Mouse (Mus musculus): ENCODE measurements around the gene Pa2g4. TPM values are rescaled to one million over a fixed set of nuclear protein-coding genes. Genes with fewer than 3 reads are reported as not detected.
"Not testable (repeated sequence)": the region's sequence is repeated elsewhere in the genome, so short reads cannot be mapped to it uniquely, and the experiment has no call there.

Pa2g4 gene
- total RNA-seq (2021), result 10 to 100 TPM; 84.8 to 91.4 TPM
- long read RNA-seq, experiment 1, transcript Pa2g4-201 (12 exons, 2,432 nt), result major isoform, 94 of 99 reads
- long read RNA-seq, experiment 1, partial matches to known transcripts, result 4 of 99 reads
- long read RNA-seq, experiment 1, other reads (novel, unspliced or antisense), result 1 of 99 reads
- long read RNA-seq, experiment 2, transcript Pa2g4-201 (12 exons, 2,432 nt), result major isoform, 113 of 119 reads
- long read RNA-seq, experiment 2, partial matches to known transcripts, result 4 of 119 reads
- long read RNA-seq, experiment 2, other reads (novel, unspliced or antisense), result 2 of 119 reads

DNA sequence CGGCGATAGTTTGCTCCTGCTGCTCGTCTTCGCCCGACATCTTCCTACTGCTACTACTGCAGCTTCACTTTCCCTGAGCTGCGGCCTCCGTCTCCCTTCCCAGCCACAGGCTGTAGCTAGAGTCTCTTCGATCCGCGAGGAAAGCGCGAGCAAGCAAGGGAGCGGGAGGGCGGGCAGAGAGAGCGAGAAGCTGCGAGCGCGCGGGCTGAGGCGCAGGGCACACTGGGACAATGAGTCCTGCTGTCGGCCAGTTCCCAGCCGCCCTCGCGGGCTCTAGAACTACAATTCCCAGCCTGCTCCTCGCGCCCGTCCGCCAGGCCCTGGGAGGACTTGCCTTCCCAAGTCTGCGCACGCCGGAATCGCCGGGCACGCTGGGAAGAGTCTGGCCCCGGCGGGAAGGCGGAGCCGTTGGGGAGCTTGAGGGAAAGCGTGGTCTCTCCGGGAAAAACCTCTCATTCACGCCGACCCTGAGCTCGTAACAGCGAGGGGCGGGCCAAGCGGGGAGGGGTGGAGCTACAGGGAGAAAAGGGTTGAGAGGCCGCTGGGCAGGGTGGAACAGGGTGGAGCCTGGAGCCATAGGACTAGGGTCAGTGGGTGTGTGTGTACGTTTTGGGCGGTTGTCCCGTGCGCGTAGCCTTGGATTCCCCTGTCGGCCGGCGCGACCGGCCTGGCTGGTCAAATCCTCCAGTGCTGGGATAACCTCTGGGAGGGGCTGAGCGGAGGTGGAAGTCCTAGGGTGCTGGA, at the start of gene Pa2g4:
TSS of gene Pa2g4 (minus strand) at position 200 of the 744 bp plus-strand sequence.
- DNase-seq (ENCODE audit: low spot score in 2 of 2), result peak; percentile 95 to 98

DNA sequence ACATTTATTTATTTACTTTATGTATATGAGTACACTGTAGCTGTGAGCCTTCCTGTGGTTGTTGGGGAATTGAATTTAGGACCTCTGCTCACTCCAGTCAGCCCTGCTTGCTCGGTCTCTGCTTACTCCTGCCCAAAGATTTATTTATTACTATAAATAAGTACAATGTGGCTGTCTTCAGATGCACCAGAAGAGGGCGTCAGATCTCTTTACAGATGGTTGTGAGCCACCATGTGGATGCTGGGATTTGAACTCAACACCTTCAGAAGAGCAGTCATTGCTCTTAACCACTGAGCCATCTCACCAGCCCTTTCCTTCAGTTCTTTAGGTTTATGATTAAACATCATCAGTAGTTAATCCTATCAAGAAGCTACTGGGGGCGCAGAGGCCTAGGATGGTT, 49.1 kb upstream of the Pa2g4 start:
- DNase-seq (ENCODE audit: low spot score in 2 of 2), result no peak

DNA sequence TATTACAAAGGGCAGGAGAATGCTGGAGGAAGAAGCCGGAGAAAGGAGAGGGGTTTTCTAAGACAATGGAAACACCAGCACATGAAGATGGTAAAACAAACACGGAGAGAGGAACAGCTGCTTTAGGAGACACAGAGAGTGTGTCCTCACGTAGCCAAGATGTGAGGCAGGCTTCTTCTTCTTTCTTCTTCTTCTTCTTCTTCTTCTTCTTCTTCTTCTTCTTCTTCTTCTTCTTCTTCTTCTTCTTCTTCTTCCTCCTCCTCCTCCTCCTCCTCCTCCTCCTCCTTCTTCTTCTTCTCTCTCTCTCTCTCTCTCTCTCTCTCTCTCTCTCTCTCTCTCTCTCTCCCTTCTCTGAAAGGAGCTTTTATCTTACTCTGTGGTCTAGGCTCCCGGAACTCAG, 48.0 kb upstream of the Pa2g4 start:
- DNase-seq (ENCODE audit: low spot score in 2 of 2), result not testable (repeated sequence)

DNA sequence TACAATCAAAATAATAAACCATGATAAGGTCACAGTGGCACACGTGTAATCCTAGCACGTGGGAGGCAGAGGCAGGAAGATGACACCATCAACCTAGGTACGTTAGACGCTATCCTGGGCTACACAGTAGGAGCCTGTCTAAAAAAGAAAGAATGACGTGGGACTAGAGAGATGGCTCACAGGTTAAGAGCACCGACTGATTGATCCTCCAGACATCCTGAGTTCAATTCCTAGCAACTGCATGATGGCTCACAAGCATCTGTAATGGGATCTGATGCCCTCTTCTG, 47.3 kb upstream of the Pa2g4 start:
- no peak for DNase-seq (ENCODE audit: low spot score in 2 of 2)

DNA sequence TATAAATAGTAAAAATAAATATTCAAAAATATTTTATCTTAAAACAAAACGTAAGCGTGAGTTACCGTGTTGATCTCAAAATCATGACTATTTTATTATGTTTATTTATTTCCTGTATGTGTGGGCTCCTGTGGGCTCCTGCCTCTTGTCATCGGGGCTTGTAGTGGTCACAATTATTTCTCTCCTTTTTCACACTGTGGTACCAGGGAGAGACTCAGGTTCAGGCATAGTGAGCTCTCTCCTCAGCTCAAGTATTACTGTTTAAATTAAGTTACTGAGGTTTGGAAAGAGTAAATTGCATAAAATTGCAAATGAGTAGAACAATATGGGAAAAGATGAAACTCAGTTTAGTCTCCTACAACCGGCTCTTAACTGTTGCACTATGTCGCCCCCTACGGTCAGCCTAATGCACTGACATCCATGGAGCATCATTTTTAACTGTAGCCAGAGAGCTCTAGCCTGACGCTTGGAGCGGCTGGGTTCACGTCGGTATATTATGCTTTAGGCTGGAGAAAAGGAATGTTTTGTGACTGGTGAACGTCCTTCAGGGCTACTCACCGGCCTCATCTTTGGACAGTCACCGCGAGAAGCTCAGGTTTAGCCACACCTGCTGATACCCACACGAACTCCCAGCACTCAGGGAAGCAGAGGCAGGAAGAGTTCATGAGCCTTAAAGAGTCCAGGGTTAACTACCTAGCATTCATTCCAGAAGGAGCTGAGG, 46.8 kb upstream of the Pa2g4 start:
- peak; percentile 26 to 72 for DNase-seq (ENCODE audit: low spot score in 2 of 2)

DNA sequence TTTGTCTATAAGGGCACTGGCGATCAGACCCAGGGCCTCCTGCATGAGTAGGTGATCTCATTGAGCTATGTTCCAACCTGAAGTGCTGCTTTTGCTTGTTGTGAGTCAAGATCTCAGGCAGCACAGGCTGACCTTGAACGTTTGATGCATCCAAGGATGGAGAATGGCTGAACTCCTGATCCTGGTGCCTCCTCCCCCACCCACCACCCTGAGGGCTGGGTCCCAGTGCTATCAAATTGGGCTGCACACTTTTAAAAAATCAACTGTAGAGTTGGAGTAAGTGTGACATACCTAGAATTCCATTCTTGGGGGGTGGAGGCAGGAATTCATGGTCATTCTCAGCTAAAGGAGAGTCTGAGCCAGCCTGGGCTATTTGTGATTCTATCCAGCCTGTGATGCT, 40.7 kb upstream of the Pa2g4 start:
- DNase-seq (ENCODE audit: low spot score in 2 of 2), result no peak

DNA sequence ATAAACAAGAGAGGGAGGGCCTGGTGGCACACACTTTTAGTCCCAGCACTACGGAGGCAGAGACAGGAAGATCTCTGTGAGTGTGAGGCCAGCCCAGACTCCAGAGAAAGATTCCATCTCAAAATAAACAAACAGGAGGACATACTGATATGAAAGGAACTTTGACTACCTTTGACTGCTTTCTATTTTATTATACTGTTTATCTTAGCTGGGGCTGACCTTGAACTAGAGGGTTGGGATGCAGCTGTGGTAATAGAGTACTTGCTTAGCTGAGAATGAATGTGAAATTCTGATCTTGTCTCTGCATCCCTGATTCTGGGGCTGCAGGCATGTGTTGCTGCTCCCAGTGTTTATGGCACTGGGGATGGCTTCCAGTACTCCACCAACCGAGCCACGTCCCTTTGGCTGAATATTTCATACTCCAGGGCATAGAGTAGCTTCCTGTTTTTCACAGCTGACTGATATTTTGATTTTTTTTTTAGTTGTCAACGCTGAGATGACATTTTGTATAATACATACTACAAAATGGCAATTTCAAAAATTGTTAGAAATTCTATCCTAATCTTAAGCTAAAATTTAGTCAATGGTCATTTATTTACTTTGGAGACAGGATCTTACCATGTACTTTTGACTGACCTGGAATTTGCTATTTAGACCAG, 36.8 kb upstream of the Pa2g4 start:
- no peak for DNase-seq (ENCODE audit: low spot score in 2 of 2)

DNA sequence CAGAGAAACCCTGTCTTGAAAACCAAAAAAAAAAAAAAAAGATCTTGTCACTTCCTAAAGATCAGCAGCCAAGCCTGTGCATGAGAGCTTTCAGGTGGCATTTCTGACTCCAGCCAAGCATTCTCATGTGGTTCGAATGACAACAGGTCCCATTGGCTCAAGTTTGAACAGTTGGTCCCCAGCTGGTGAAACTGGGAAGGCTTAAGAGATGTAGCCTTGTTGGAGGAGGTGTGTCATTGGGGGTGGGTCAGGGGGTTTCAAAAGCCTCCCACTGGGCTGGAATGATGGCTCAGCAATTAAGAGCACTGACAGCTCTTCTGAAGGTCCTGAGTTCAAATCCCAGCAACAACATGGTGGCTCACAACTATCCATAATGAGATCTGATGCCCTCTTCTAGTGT, 35.7 kb upstream of the Pa2g4 start:
- DNase-seq (ENCODE audit: low spot score in 2 of 2), result no peak

DNA sequence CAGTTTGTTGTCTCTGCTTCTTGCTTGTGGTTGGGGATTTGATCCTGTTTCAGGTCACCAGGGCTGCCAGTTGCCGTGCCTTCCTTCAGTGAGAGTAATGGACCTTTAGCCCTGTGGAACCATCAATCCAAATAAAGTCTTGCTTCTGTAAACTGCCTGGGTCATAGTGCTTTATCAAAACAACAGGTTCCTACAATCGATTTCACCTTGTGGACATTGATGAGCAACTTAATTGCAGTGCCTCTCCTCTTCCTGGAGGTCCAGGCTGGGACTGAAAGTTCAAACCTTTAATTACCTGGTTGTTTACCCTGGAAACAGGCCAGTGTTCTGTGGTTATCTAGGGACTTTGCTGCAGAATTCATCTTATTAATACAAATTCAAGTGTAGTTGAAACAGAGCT, 32.7 kb upstream of the Pa2g4 start:
- no peak for DNase-seq (ENCODE audit: low spot score in 2 of 2)

DNA sequence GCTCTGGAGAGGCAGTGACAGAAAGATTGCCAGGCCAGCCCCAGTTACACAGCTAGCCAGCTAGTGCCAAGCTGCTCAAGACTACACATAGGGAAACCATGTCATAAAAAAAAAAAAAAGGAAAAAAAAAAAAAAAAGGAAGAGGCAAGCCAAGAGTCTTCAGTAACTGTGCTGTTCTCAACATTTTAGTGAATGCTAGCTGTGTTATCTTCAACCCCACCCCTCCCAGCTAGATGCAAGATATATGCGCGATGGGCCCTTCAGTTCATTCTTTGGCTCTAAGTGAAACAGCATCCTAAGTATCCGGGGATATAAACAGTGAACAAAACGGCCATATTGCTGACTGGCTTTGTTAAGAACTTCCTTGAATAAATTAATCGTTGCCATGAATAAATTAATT, 27.0 kb upstream of the Pa2g4 start:
- DNase-seq (ENCODE audit: low spot score in 2 of 2), result no peak

DNA sequence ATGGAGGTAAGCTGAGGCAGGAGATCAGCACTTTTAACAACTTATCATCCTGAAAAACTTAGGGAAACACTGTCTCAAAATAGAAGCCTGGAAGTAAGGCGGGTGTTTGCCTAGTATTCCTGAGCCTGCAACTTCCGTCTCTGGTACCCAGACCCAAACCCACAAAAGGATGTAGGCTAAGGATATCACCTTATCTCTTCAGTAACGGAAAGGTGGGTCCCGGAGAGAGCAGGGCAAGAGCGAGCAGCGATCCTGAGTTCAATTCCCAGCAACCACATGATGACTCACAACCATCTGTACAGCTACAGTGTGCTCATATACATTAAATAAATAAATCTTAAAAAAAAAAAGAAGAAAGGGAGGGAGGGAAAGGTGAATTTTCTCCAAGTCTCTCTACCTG, 25.6 kb upstream of the Pa2g4 start:
- no peak for DNase-seq (ENCODE audit: low spot score in 2 of 2)

DNA sequence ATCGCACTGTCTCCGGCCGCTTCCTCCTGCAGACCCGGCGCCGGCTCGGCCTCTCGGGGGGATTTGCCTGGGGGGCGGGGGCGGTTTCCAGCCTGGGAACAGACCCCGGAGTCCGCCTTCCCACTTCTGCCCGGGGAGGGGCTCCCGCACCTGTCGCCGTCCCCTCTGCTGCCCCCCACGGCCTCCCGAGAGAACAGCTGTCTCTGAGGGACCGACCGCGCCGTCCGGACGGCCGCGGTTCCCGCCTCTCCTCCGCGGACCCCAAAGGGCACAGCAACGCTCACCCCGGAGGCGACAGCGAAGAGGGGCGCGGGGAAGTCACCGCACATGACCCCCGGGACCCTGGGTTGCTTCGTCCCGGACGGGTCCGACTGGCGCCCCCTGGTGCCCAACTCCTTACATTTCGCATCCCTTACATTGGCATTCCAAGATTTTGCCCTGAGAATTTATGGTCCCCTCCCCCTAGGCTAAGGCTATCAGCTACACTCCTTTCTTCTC, 24.5 kb upstream of the Pa2g4 start:
- DNase-seq (ENCODE audit: low spot score in 2 of 2), result peak; percentile 48 to 69

DNA sequence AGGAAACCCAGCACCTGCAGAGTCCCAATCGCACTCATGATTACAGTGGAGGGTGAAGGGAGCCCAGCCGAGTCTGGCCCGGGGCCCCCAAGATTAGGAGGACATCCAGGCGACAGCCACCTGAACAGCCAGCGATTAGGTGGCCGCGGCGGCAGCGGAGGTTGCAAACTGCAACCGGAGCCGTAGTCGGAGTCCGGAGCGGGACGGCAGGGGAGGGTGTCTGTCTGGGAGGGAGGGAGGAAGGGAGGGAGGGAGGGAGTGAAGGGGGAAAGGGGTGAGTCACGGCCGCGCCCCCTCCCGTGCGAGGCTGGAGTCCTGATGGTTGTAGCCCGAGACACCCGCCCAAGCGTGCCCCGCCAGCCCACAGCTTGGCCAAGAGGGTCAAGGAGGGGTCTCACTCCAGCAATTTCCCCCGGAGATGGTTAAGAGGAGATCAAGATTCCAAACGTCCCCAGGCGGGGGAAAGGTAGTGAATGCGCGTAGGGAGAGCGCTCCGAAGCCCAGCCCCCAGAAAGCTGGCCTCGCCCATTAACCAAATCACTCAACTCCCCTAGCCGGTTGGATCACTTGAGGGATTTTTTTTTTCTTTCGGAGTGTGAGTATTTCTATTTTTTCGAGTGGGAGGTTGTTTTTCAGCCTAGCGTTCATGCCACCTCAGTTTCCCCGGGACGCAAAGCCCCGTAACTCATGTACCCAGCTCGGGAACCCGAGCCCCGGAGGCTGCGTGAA, 23.8 kb upstream of the Pa2g4 start, which contains the start of gene Erbb3:
TSS of gene Erbb3 (minus strand) at position 189 of the 729 bp plus-strand sequence.
- peak in 1 of 2 experiments; percentile 36 for DNase-seq (ENCODE audit: low spot score in 2 of 2)

DNA sequence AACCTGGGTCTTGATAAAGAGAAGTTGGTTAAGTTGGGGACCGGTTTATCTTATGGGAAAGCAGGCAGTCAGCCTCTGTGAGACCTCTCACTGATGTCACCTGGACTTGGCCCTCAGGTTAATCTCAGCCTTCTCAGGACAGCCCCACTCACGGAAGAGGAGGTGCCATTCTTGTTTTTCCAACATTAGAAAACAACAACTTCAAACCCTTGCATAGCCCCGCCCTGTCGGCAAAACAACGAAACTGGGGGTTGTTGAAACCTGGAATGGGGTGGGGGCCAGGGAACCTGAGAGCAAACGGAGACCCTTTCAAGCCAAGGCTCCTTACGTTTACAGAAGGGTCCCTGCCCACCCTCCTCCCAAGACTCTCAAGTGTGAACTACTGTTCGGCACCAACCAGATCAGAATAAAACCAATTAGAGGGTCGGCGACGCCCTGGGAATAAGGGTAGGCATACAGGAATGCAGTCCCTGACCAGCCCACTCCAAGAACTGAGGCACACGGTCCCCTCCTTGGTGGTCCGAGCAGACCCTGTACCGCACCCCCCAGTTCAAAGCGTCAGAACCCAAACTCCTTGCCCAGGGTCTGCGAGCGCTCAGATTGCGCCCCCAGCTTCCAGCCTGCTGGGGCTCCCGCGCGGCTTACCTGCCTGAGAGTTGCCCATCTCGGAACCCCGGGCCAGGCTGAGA, 23.1 kb upstream of the Pa2g4 start:
- no peak for DNase-seq (ENCODE audit: low spot score in 2 of 2)

DNA sequence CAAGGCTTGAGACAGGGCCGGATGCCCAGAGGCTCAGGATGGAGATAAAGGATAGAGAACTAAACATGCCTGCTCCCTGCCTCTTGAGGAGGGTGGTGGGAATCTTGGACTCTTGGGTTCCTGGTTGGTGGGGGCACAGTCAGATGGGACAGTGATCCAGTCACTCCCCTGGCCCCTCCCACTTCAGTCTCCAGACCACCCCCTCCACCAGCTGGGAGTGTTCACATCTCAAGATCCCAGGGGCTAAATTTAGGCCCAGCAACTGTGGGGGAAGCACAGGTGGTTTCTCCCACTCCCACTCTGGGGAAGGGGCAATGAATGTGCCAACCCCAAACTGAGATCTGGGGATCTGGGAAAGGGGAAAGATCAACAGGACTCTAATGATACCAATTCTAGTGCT, 22.3 kb upstream of the Pa2g4 start:
- DNase-seq (ENCODE audit: low spot score in 2 of 2), result no peak

DNA sequence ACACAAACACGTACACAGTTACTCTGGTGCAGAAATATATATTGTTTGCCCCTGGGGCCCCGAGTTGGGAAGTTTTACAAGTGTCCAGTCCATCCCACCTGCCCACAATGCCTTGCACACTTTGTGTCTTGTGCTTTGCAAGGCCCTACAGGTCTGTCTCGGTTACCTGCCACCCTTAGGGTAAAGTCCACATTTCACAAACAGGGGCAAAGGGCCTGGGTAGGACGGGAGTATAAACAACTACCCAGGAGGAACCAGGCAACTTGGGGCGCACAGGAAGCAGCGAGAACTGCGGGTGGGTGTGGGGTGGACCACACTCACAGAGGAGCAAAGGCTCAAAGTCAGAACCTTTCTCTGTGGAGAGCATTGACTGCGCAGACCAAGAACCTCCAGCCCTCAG, 21.9 kb upstream of the Pa2g4 start:
- DNase-seq (ENCODE audit: low spot score in 2 of 2), result no peak

DNA sequence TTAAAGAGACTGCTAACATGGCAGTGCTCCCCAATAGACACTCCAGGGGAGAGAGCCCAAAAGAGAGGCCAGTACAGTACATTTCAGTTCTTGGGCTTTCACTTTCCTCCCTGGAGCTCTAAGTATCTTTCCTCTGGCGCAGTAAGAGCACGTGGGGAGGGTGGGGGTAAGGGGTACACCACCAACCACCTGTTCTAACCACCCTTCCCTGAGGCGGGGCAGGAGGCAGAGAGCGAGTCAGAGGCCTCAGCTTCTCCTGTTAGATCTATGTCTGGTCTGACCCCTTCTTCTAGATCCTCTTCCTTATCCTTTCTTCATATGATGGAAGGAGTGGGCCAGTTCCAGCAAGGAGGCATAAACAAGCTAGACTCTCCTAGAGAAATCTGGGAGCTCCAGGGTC, 21.3 kb upstream of the Pa2g4 start:
- DNase-seq (ENCODE audit: low spot score in 2 of 2), result no peak

DNA sequence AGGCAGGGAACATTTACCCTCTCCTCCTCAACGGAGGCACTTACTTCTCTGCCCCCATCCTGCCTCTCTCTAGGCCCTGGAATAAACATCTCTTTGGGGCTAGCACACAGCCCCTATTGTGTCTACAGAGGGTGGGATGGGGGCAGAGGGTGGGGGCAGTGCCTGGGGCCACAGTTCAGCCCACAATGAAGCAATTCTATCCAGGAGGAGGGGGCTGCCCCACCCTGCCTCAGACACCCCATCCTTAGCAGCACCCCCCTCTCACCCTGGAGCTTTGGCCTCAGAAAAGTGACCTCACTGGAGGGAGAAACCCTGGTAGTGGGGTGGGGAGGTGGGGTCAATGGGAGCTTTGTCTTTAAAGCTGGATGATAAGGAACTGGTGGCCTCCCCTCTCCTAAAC, 20.8 kb upstream of the Pa2g4 start:
- no peak for DNase-seq (ENCODE audit: low spot score in 2 of 2)

DNA sequence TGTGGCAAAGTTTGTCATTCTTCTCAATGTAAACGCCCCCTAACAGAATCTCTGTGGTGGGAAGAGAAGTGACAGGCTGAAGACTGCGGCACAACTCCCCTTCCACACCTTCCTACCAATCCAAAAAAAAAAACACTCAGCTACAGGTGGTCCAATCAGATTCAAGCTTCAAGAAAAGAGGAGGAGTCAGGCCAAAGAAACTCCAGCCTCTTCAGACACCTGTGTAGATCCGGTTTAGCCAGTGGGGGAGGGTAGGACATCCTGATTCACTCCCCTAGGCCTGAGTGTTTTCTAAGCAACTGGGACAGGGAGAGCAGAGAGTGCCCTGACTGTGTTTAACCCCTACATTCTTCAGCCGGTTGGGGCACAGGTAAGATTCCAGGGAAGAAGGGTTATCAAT, 18.6 kb upstream of the Pa2g4 start:
- DNase-seq (ENCODE audit: low spot score in 2 of 2), result no peak

DNA sequence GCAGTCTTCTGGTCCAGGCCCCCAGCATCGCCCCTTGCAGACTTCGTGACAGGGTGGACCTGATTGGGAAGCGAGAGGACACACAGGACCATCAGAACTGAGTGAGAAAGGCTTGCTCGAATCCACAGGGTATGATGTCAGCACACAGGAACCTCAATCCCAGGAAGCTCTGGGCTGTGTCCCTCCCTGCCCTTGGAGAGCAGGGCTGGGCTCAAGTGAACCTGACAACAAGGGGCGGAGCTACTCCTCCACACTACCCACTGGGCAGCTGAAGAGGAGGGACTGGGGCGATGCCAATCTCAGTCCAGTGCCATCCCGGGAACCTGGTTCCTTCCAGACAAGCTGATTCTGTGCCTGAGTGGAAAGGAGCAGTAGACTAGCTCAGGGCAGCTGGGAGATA, 17.9 kb upstream of the Pa2g4 start:
- DNase-seq (ENCODE audit: low spot score in 2 of 2), result peak in 1 of 2 experiments; percentile 49
